Mouse (Mus musculus): Measurements from ENCODE around the gene Fkbp7.

DNA sequence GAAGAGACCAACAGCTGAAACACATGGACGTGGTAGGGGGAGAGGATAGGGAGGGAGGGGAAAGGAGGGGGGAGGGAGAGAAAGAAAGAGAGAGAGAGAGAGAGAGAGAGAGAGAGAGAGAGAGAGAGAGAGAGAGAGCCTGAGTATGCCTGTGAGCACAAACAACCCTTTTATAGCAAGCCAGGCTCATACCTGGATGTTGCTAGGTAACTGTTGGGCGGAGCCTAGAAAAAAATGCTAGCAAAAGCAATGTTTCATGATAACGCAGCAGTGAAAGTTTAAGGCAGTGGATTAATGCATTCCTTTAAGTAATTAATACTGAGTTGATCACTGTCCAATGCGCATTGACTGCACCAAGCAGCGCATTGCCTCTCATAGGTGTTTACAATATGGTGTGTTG lies 18.3 kb downstream of the Fkbp7 start:
- TF ChIP-seq CTCF (IDR thresholded peaks at IDR 0.05; ENCODE audit: extremely low read depth, insufficient read depth, low read length) (no peak), POLR2A (IDR thresholded peaks at IDR 0.05; ENCODE audit: extremely low read depth, insufficient read depth, low read length) (no peak)
